Mouse (Mus musculus): Measurements from ENCODE around the gene Ssh3.
A peak's percentile ranks its signal among the peaks of the same experiment; 100 is the strongest.

The Ssh3 gene

DNA sequence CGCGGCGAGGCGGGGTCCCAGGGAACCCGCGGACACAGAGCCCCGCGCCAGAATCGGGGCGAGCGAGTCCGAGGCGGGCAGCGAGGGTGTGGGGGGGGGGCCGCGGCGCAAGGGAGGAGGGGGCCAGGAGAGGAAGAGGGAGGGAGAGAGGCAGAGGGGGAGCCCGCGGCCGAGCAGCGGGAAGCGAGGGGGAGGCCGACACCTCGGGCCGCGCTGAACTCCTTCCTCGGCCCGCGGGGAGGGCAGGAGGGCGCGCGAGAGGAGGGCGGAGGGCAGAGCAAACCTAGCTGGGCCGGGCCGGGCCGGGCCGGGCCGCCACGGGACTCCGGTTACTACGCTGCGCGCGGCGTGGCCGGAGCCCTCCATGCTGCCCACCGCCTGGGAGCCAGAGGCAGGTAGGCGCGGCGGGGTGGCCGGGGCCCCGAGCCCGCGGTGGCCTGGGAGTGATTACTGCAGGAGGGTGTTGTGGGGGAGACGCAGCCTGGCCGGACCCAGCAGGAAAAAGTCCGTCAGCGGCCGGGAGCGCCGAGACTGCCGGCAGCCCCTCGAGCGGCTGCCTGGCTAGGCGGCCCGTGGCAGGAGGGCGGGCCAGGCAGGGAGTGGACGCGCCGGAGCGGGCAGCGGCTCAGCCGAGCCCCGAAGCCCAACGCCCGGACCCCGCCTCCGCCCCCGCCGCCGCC lies 54.1 kb downstream of the Ssh3 start:
- no peak for DNase-seq

- peak; percentile 29 to 49 for DNase-seq
Observed at GRCm38 (mm10) chr19:4214071-4214770, 54.8 kb downstream of the Ssh3 start, which contains the start of the genes Clcf1 and AC109138.7. Clcf1 (plus strand) TSS chr19:4214238. AC109138.7 (plus strand) TSS chr19:4214357.

DNA sequence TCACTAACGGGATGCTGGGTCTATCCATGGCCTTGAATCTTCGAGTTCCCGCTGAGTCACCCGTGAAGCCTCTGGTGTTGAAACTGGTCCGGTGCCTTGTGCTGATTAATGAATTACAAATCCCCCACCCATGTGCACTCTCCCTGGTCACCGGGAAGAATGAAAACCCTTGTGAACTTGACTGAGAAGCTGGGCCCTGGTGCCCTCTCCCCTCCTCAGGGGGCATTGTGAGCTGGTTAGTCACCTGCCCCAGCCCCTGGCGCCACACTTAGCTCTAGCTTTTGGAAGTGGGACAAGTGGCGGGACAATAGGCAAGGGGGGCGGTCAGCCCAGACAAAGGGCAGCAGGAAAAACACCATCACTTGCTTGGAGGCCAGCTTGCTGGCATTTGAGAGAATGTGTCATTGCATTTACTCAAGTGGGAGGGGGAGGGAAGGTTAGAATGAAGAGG lies 55.4 kb downstream of the Ssh3 start:
- no peak for DNase-seq

DNA sequence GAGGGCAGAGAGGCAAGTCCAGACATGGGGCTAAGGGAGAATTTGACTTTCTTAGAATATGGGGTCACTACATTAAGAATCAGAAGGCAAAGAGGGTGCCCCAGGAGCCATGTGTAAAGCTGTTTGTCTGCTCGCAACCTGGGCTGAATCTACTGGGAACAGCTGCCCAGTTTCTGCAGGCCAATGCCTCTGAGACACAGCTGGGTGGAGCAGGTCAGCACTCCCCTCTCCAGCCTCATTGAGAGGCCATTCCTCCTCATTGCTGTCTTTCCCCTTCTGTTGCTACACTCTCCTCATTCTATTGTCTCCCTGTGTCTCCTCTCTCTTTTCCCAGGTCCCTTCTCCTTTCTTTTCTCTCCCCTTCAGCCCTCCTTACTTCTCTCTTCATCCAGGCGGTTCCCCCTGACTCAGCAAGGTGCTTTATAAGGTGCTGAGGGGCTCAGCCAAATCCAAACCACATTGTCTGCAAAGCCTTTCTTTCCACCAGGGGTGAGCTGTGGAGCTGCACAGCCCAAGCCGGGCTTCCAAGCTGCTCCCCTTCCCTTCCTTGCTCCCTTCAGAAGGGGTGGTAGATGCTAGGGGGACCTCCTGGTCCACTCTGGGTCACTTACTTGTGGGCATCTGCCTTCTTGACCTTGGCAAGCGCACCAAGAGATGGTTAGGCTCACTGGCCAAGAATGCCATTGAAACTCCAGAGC lies 56.9 kb downstream of the Ssh3 start:
- no peak for DNase-seq
